Comparison of ENCODE assay signal across 10 mouse cellular contexts in genomic region chrX:95999601-96000000, GRCm38 (mm10). TPM values are rescaled to one million over a fixed set of nuclear protein-coding genes. Genes with fewer than 3 reads are reported as not detected.
DNase-seq lines count a peak whose midpoint lies in the region; ATAC-seq and TF ChIP-seq lines count a peak whose summit lies in the region.
"Had no signal": no experiment of that assay in that cellular context is flagged by ENCODE, and none has a peak within 500 bp of the region (broad histone marks: within the 10 kb centered on the region; RNA-seq: fewer than 3 reads in every experiment).

No protein-coding gene starts in this region.

- no peaks in the 10 kb centered on the region for H3K9me3 ChIP-seq in liver, embryonic 13.5 days (replicated peaks)
- no peaks in the 10 kb centered on the region for H3K9me3 ChIP-seq in midbrain, postnatal 0 days (ENCODE audit: low read length)
- H3K9me3 ChIP-seq: hindbrain, embryonic 15.5 days had no signal

- ATAC-seq in liver, embryonic 13.5 days (ENCODE audit: low read depth), result peak; percentile 29; the same call in 1 of the 2 replicates
- ATAC-seq in midbrain, postnatal 0 days (ENCODE audit: low FRiP score), result no peak

- no peaks in the 10 kb centered on the region for H3K36me3 ChIP-seq in liver, embryonic 13.5 days
- H3K36me3 ChIP-seq in splenic B cell, adult 2 months (ENCODE audit: control insufficient read depth, insufficient read depth, low read length, poor library complexity, severe bottlenecking), result no peaks in the 10 kb centered on the region
- H3K36me3 ChIP-seq in midbrain, postnatal 0 days (ENCODE audit: insufficient read depth, low read length), result no peaks in the 10 kb centered on the region
- H3K36me3 ChIP-seq: hindbrain, embryonic 15.5 days had no signal

- no peak for TF ChIP-seq CTCF in midbrain, postnatal 0 days (IDR thresholded peaks at IDR 0.05)

- DNase-seq in embryo, embryonic 9.5 days (ENCODE audit: extremely low spot score), result peak; percentile 0
- no peak for DNase-seq in embryo, embryonic 10.5 days (ENCODE audit: low spot score)
- peak; percentile 57 for DNase-seq in ES-CJ7 (ENCODE audit: low read depth, low spot score)
- peak; percentile 5 for DNase-seq in liver, embryonic 13.5 days
- peak; percentile 57 for DNase-seq in splenic B cell, adult 2 months (ENCODE audit: low read depth, low spot score)
- no peak for DNase-seq in cerebellum, adult 9-10 months
- no peak for DNase-seq in midbrain, postnatal 0 days (ENCODE audit: low spot score)
- no peak for DNase-seq in left cerebral cortex, adult 18-20 months (ENCODE audit: low spot score in 2 of 2)
- DNase-seq: cerebellum, adult 8-10 months had no signal

- no peak overlapping the region for H3K9ac ChIP-seq in liver, embryonic 13.5 days
- H3K9ac ChIP-seq in midbrain, postnatal 0 days (replicated peaks; ENCODE audit: low read length, poor library complexity, severe bottlenecking), result no peak overlapping the region
- H3K9ac ChIP-seq: hindbrain, embryonic 15.5 days had no signal

- no peaks in the 10 kb centered on the region for H3K27me3 ChIP-seq in liver, embryonic 13.5 days
- no peaks in the 10 kb centered on the region for H3K27me3 ChIP-seq in splenic B cell, adult 2 months (ENCODE audit: control insufficient read depth, insufficient read depth, low read length, poor library complexity, severe bottlenecking)
- H3K27me3 ChIP-seq in midbrain, postnatal 0 days (ENCODE audit: insufficient read depth, low read length), result no peaks in the 10 kb centered on the region
- H3K27me3 ChIP-seq: hindbrain, embryonic 15.5 days had no signal

- H3K4me2 ChIP-seq in liver, embryonic 13.5 days, result no peak overlapping the region
- no peak overlapping the region for H3K4me2 ChIP-seq in midbrain, postnatal 0 days (ENCODE audit: low read depth, low read length, poor library complexity, severe bottlenecking)
- H3K4me2 ChIP-seq: hindbrain, embryonic 15.5 days had no signal

- H3K4me1 ChIP-seq in liver, embryonic 13.5 days (replicated peaks), result no peaks in the 10 kb centered on the region
- no peaks in the 10 kb centered on the region for H3K4me1 ChIP-seq in midbrain, postnatal 0 days (ENCODE audit: insufficient read depth, low read length)
- H3K4me1 ChIP-seq: hindbrain, embryonic 15.5 days had no signal

- no peak overlapping the region for H3K4me3 ChIP-seq in liver, embryonic 13.5 days (replicated peaks)
- no peak overlapping the region for H3K4me3 ChIP-seq in midbrain, postnatal 0 days (ENCODE audit: low read depth, low read length)
- H3K4me3 ChIP-seq: hindbrain, embryonic 15.5 days had no signal

- no peak overlapping the region for H3K27ac ChIP-seq in liver, embryonic 13.5 days
- no peak overlapping the region for H3K27ac ChIP-seq in midbrain, postnatal 0 days (ENCODE audit: low read depth, low read length)
- H3K27ac ChIP-seq: hindbrain, embryonic 15.5 days had no signal

- 53% methylated on average over 6 of the region's 6 CpGs for WGBS in liver, embryonic 13.5 days (ENCODE audit: insufficient replicate concordance)
- WGBS in midbrain, postnatal 0 days, result 82% methylated on average over 6 of the region's 6 CpGs

RNA-seq across cellular contexts. Expression of gene Las1l, which starts 42.8 kb away (rescaled TPM):
- polyA plus RNA-seq in liver, embryonic 13.5 days (2015; fragmentation: Nextera tagmentation; extraction: Ambion mirVana), result 42.1 and 46.8 TPM in 2 replicates
- 41.1 and 50.4 TPM in 2 replicates for total RNA-seq in midbrain, postnatal 0 days (2014; rRNA removed)
- 75.6 and 81.8 TPM in 2 replicates for polyA plus RNA-seq in midbrain, postnatal 0 days (2015; fragmentation: Nextera tagmentation; extraction: Ambion mirVana)
- 10 to 100 TPM; 55.4 to 62.2 TPM for total RNA-seq in left cerebral cortex, adult 18-20 months (2021)

Comparison
In these comparisons a context has a peak if more than half of its experiments do, and no peak if none do; other contexts are left out.
1. DNase-seq: peak in embryo, embryonic 9.5 days (single experiment), ES-CJ7 (single experiment), liver, embryonic 13.5 days (single experiment) and splenic B cell, adult 2 months (single experiment); none in embryo, embryonic 10.5 days (single experiment), cerebellum, adult 9-10 months (single experiment), midbrain, postnatal 0 days (single experiment) and left cerebral cortex, adult 18-20 months (0 of 2).